Comparison of ENCODE assay signal across 15 mouse cellular contexts in the genomic region with DNA sequence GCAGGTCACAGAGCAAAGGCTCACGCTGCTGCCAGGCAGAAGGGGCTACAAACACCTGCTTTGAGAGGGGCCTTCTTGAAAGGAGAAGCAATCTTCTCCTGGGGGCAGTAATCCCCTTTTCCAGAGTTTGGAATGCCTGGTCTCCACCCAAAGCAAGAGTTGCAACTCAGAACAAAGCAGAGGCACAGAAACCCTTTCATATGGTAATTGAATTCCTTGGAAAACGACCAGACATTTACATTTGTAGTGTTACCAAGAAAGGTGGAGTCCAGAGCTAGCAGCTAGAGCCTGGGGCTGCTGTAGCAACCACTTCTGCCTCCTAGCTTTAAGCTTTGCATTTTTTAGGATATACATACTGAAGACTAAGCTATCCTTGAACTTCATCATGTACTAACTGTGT. TPM values are rescaled to one million over a fixed set of nuclear protein-coding genes. Genes with fewer than 3 reads are reported as not detected.
A peak's percentile ranks its signal among the peaks of the same experiment; 100 is the strongest.
DNase-seq lines count a peak whose midpoint lies in the region; ATAC-seq lines count a peak whose summit lies in the region.
"Had no signal": no experiment of that assay in that cellular context is flagged by ENCODE, and none has a peak within 500 bp of the region (broad histone marks: within the 10 kb centered on the region; RNA-seq: fewer than 3 reads in every experiment).

No protein-coding gene starts in this region.

- no peak overlapping the region for H3K9ac ChIP-seq in limb, embryonic 13.5 days
- H3K9ac ChIP-seq in hindbrain, embryonic 14.5 days, result no peak overlapping the region
- no peak overlapping the region for H3K9ac ChIP-seq in neural tube, embryonic 13.5 days
- H3K9ac ChIP-seq: heart, embryonic 13.5 days had no signal

- WGBS in limb, embryonic 13.5 days, result 13% methylated on average over 2 of the region's 2 CpGs
- 18% methylated on average over 2 of the region's 2 CpGs for WGBS in limb, embryonic 10.5 days
- 3% methylated on average over 2 of the region's 2 CpGs for WGBS in hindbrain, embryonic 14.5 days
- WGBS in neural tube, embryonic 13.5 days, result 8% methylated on average over 2 of the region's 2 CpGs

- H3K27me3 ChIP-seq in limb, embryonic 13.5 days, result no peaks in the 10 kb centered on the region
- H3K27me3 ChIP-seq in limb, embryonic 10.5 days (ENCODE audit: low read depth, poor library complexity, severe bottlenecking), result no peaks in the 10 kb centered on the region
- H3K27me3 ChIP-seq in hindbrain, embryonic 14.5 days (ENCODE audit: control insufficient read depth, insufficient read depth, low read length), result no peaks in the 10 kb centered on the region
- H3K27me3 ChIP-seq in neural tube, embryonic 13.5 days, result no peaks in the 10 kb centered on the region
- H3K27me3 ChIP-seq: heart, embryonic 13.5 days; megakaryocyte, embryonic 14.5 days had no signal

- no peak overlapping the region for H3K4me3 ChIP-seq in limb, embryonic 13.5 days
- no peak overlapping the region for H3K4me3 ChIP-seq in limb, embryonic 10.5 days
- no peak overlapping the region for H3K4me3 ChIP-seq in hindbrain, embryonic 14.5 days (replicated peaks; ENCODE audit: low read length)
- no peak overlapping the region for H3K4me3 ChIP-seq in neural tube, embryonic 13.5 days
- H3K4me3 ChIP-seq: heart, embryonic 13.5 days; left cerebral cortex, adult 2 months; megakaryocyte, embryonic 14.5 days had no signal

- DNase-seq in limb, embryonic 10.5 days (ENCODE audit: low spot score), result no peak
- DNase-seq in ZHBTc4 (ENCODE audit: low read depth, low spot score), result peak; percentile 96
- peak; percentile 29 for DNase-seq in hindbrain, embryonic 14.5 days (ENCODE audit: low spot score)
- no peak for DNase-seq in spleen, postnatal 10 days (ENCODE audit: low spot score in 2 of 2)
- no peak for DNase-seq in gastrocnemius, postnatal 14 days
- DNase-seq in kidney, adult 8-10 months, result no peak
- DNase-seq: cerebellum, adult 18-20 months; gastrocnemius, postnatal 36 days; kidney, adult 2 months; liver had no signal

- H3K9me3 ChIP-seq in limb, embryonic 13.5 days, result no peaks in the 10 kb centered on the region
- H3K9me3 ChIP-seq in limb, embryonic 10.5 days (replicated peaks), result no peaks in the 10 kb centered on the region
- no peaks in the 10 kb centered on the region for H3K9me3 ChIP-seq in hindbrain, embryonic 14.5 days (ENCODE audit: control insufficient read depth, low read length)
- H3K9me3 ChIP-seq in neural tube, embryonic 13.5 days, result no peaks in the 10 kb centered on the region
- H3K9me3 ChIP-seq: heart, embryonic 13.5 days; megakaryocyte, embryonic 14.5 days had no signal

- ATAC-seq in limb, embryonic 13.5 days (ENCODE audit: low FRiP score, low read depth), result peak; percentile 36; the same call in 1 of the 2 replicates
- peak; percentile 37; the same call in 1 of the 2 replicates for ATAC-seq in hindbrain, embryonic 14.5 days (ENCODE audit: low FRiP score)
- 0 out of 2 replicates have a peak, but pooled peaks have one; percentile 27 for ATAC-seq in neural tube, embryonic 13.5 days (ENCODE audit: low read depth)

- intact Hi-C loops in gastrocnemius, postnatal 14 days (cut with DNase I; ENCODE audit: low total_unique reads), result no loop called here

- no peaks in the 10 kb centered on the region for H3K4me1 ChIP-seq in limb, embryonic 13.5 days
- no peaks in the 10 kb centered on the region for H3K4me1 ChIP-seq in limb, embryonic 10.5 days
- H3K4me1 ChIP-seq in hindbrain, embryonic 14.5 days (replicated peaks; ENCODE audit: control insufficient read depth, insufficient read depth, low read length), result no peaks in the 10 kb centered on the region
- no peaks in the 10 kb centered on the region for H3K4me1 ChIP-seq in neural tube, embryonic 13.5 days (replicated peaks)
- H3K4me1 ChIP-seq: heart, embryonic 13.5 days; megakaryocyte, embryonic 14.5 days had no signal

- H3K27ac ChIP-seq in limb, embryonic 13.5 days, result no peak overlapping the region
- H3K27ac ChIP-seq in limb, embryonic 10.5 days, result no peak overlapping the region
- no peak overlapping the region for H3K27ac ChIP-seq in hindbrain, embryonic 14.5 days
- H3K27ac ChIP-seq in neural tube, embryonic 13.5 days (replicated peaks), result no peak overlapping the region
- H3K27ac ChIP-seq: heart, embryonic 13.5 days; left cerebral cortex, adult 2 months had no signal

- no peak overlapping the region for H3K4me2 ChIP-seq in limb, embryonic 13.5 days (replicated peaks)
- H3K4me2 ChIP-seq in hindbrain, embryonic 14.5 days (replicated peaks), result no peak overlapping the region
- no peak overlapping the region for H3K4me2 ChIP-seq in neural tube, embryonic 13.5 days
- H3K4me2 ChIP-seq: heart, embryonic 13.5 days had no signal

- H3K36me3 ChIP-seq in limb, embryonic 13.5 days, result no peaks in the 10 kb centered on the region
- H3K36me3 ChIP-seq in limb, embryonic 10.5 days, result no peaks in the 10 kb centered on the region
- H3K36me3 ChIP-seq in hindbrain, embryonic 14.5 days (replicated peaks; ENCODE audit: control insufficient read depth, insufficient read depth), result no peaks in the 10 kb centered on the region
- H3K36me3 ChIP-seq in neural tube, embryonic 13.5 days, result no peaks in the 10 kb centered on the region
- H3K36me3 ChIP-seq: heart, embryonic 13.5 days had no signal

RNA-seq across cellular contexts. Expression of a gene that starts 30.4 kb away (rescaled TPM):
- polyA plus RNA-seq in limb, embryonic 13.5 days (2015; fragmentation: Nextera tagmentation; extraction: Ambion mirVana), result 48.0 and 49.4 TPM in 2 replicates
- polyA plus RNA-seq in limb, embryonic 10.5 days (2016; fragmentation: Nextera tagmentation; extraction: Ambion mirVana), result 39.8 and 43.1 TPM in 2 replicates
- polyA plus RNA-seq in hindbrain, embryonic 14.5 days (2014; fragmentation: Nextera tagmentation; extraction: Ambion mirVana), result 18.8 and 20.2 TPM in 2 replicates
- 22.2 and 25.8 TPM in 2 replicates for polyA plus RNA-seq in neural tube, embryonic 13.5 days (2015; fragmentation: Nextera tagmentation; extraction: Ambion mirVana)
- total RNA-seq in gastrocnemius, postnatal 14 days (2021), result 1 to 10 TPM; 6.5 to 7.1 TPM

Comparison
In these comparisons a context has a peak if more than half of its experiments do, and no peak if none do; other contexts are left out.
1. DNase-seq: peak in ZHBTc4 (single experiment) and hindbrain, embryonic 14.5 days (single experiment); none in limb, embryonic 10.5 days (single experiment), spleen, postnatal 10 days (0 of 2), gastrocnemius, postnatal 14 days (single experiment) and kidney, adult 8-10 months (0 of 2).
2. Peak in every context shown above with its lines, with median percentiles within 50 percentile points of each other: ATAC-seq.